Mouse (Mus musculus): ENCODE results near the gene Cox6a1. TPM values are rescaled to one million over a fixed set of nuclear protein-coding genes. Genes with fewer than 3 reads are reported as not detected.
"Not testable (repeated sequence)": the region's sequence is repeated elsewhere in the genome, so short reads cannot be mapped to it uniquely, and the experiment has no call there.

The Cox6a1 gene
- polyA plus RNA-seq, 1 experiment, result 742 TPM

DNA sequence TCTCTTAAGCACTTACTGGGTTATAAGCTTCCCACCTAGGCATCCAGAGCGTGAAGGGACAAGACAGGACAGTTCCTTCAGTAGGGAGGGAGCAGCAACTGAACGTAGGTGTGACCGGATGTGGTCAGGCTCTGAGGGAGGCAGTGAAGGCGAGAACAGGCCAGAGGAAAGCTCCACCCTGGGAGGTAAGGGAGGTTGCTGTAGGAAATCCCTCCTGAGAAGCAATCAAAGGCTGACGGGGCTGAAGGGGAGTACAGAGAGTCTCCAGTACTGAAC, 35.2 kb downstream of the Cox6a1 start:
- H3K4me3 ChIP-seq (replicated peaks), result peak overlapping the region; percentile 41
- H3K27me3 ChIP-seq (ENCODE audit: control insufficient read depth), result no peaks in the 10 kb centered on the region
- TF ChIP-seq GATA1 (IDR thresholded peaks at IDR 0.05; ENCODE audit: low read length), result no peak
- TF ChIP-seq TAL1 (IDR thresholded peaks at IDR 0.05; ENCODE audit: low read length), result no peak
- H3K36me3 ChIP-seq (ENCODE audit: control insufficient read depth), result no peaks in the 10 kb centered on the region
- no peaks in the 10 kb centered on the region for H3K9me3 ChIP-seq (ENCODE audit: control insufficient read depth, low read length)
- peaks cover 60% of the 10 kb centered on the region for H3K4me1 ChIP-seq (ENCODE audit: control insufficient read depth)

DNA sequence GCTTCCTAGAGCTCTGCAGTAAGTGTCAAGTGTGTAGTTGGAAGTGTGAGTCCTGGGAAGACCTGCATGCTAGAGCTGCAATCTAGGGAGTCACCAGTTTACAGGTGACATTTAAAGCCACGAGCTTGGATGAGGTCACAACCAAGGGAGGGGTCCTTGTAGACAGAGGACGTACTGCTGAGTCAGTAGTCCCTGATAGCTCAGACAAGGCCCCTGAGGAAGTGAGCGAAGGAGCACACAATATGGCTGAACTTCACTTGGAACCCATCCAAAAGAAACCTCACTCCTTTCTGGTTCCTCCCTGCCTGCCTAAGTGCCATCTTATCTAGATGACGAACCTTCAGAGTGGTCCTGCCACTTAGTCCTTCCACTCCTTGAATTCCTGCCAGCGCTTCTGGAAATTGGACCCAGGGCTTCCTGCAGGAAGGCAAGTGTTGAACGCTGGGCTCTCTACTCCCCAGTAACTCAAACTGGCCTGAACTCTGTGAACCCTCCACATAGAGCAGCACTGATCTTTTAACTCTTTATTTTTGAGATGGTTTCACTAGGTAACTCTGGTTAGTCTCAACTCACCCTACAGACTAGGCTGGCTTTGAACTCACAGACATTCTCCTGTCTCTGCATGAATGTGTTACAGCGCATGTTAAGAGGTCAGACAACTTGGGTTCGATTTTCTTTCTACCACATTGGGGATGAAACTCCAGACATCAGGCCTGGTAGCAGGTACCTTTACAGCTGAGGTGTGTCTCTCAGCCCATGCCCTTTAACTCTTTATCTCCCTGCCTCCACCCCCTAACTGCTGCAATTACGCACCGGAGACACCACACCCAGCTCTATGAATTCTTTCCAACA, 35.7 kb downstream of the Cox6a1 start:
- H3K27me3 ChIP-seq (ENCODE audit: control insufficient read depth), result no peaks in the 10 kb centered on the region
- H3K36me3 ChIP-seq (ENCODE audit: control insufficient read depth), result no peaks in the 10 kb centered on the region
- H3K4me1 ChIP-seq (ENCODE audit: control insufficient read depth), result peaks cover 55% of the 10 kb centered on the region
- H3K9me3 ChIP-seq (ENCODE audit: control insufficient read depth, low read length), result no peaks in the 10 kb centered on the region
- no peak for TF ChIP-seq TAL1 (IDR thresholded peaks at IDR 0.05; ENCODE audit: low read length)
- peak; percentile 42 for TF ChIP-seq GATA1 (IDR thresholded peaks at IDR 0.05; ENCODE audit: low read length)
- peak overlapping the region; percentile 42 for H3K4me3 ChIP-seq (replicated peaks)

DNA sequence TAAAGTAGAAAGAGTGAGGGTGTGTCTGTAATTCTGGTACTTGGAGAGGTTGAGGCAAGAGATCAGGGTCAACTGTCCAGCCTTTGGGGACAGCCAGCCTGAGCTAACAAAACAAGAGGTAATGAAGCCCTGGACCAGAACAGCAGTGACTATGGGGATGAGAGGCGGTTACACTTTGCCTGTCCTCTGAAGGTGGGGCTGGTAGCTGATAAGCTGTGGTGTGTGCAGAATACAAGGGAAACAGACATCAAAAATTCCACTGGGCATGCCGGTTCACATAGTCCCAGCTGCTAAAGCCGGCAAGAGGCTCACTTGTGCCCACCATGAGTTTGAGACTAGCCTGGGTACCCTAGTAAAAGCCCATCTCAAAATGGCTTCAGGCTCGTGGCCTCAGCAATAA, 36.4 kb downstream of the Cox6a1 start:
- H3K4me1 ChIP-seq (ENCODE audit: control insufficient read depth), result peaks cover 48% of the 10 kb centered on the region
- H3K4me3 ChIP-seq (replicated peaks), result peak overlapping the region; percentile 42
- no peaks in the 10 kb centered on the region for H3K36me3 ChIP-seq (ENCODE audit: control insufficient read depth)
- H3K9me3 ChIP-seq (ENCODE audit: control insufficient read depth, low read length), result no peaks in the 10 kb centered on the region
- TF ChIP-seq GATA1 (IDR thresholded peaks at IDR 0.05; ENCODE audit: low read length), result no peak
- TF ChIP-seq TAL1 (IDR thresholded peaks at IDR 0.05; ENCODE audit: low read length), result no peak
- no peaks in the 10 kb centered on the region for H3K27me3 ChIP-seq (ENCODE audit: control insufficient read depth)

DNA sequence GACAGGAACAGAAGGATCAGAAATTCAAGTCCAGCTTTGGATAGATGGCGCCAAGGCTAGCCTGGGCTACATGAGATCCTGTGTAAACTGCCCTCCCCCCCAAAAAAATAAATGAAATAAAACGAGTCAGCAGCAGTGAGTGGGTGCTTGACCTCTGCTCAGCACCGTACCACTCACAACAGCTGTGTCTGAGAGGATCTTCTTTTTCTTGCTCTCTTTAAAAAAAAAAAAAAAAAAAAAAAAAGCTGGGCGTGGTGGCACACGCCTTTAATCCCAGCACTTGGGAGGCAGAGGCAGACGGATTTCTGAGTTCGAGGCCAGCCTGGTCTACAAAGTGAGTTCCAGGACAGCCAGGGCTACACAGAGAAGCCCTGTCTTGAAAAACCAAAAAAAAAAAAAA, 46.6 kb downstream of the Cox6a1 start:
- Histone ChIP-seq H3K4me1 (ENCODE audit: control insufficient read depth) (peaks cover 47% of the 10 kb centered on the region), H3K4me3 (replicated peaks) (peak overlapping the region; percentile 85), H3K36me3 (ENCODE audit: control insufficient read depth) (peaks cover 29% of the 10 kb centered on the region)
- H3K9me3 ChIP-seq (ENCODE audit: control insufficient read depth, low read length); H3K27me3 ChIP-seq (ENCODE audit: control insufficient read depth): not testable (repeated sequence)

DNA sequence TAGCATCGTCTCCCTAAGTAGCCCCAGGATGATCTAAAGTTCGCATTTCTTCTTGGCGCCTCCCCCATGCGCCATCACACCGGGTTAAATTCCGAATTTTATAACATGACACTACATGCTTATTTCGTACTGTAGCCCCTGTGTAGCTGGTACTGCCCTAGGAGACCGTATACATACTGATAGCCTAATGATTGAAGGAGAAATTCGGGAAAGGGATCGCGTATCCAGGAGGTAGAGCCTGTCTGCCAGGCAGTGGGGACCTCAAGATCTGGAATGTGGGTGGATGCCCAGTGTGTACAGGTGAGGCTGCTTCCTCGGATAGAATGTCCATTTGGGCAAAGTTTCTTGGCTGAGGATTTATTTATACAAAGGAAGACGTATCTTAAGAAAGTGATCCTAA, 47.2 kb downstream of the Cox6a1 start:
- TF ChIP-seq TAL1 (IDR thresholded peaks at IDR 0.05; ENCODE audit: low read length) (no peak), GATA1 (IDR thresholded peaks at IDR 0.05; ENCODE audit: low read length) (no peak)
- Histone ChIP-seq H3K4me3 (replicated peaks) (peak overlapping the region; percentile 85), H3K27me3 (ENCODE audit: control insufficient read depth) (no peaks in the 10 kb centered on the region), H3K9me3 (ENCODE audit: control insufficient read depth, low read length) (peaks cover 2% of the 10 kb centered on the region; the same call in 1 of the 2 replicates), H3K4me1 (ENCODE audit: control insufficient read depth) (peaks cover 53% of the 10 kb centered on the region), H3K36me3 (ENCODE audit: control insufficient read depth) (peaks cover 35% of the 10 kb centered on the region)

DNA sequence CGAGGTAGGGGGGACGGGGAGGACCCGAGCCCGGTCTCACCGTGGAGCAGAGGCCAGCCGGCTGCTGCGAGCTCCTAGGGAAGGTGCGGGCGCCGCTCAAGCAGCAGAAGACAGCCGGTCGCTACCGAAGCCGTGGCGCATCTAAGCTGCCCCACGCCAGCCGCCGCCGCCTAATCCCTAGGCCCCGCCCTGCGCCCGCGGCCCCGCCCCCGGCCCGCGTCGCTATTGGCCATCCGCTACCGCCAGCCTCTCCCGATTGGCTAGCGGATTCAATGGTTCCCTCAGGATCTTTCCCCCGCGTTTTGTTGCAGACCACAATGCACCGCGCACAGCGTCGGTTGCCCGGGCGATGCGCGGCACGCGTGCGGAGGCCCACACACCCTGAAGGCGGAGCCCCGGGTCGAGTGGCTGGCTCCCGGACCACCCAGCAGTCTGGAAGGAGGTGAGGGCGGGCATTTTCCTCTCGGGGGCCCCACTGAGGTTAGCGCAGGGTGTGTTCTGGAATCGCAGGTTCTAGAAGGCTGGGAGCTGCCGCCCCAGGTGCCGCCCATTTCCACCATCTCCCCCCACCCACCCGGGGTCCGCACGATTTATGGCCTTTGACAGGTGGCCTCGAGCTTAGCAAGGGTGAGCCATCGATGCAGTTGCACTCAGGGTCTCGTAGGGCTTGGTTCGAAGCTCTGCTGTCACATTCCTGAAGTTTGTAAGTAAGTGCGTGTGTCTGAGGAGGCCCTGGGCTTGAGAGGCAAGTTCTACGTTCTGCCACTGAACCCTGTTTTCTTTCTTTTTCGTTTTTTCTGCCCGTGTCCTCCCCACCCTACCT, 47.8 kb downstream of the Cox6a1 start, which contains the start of gene Dynll1:
TSS of gene Dynll1 (minus strand) at position 208 of the 823 bp plus-strand sequence.
- Histone ChIP-seq H3K4me1 (ENCODE audit: control insufficient read depth) (peaks cover 59% of the 10 kb centered on the region), H3K36me3 (ENCODE audit: control insufficient read depth) (peaks cover 41% of the 10 kb centered on the region)
- TF ChIP-seq GATA1 (IDR thresholded peaks at IDR 0.05; ENCODE audit: low read length), result no peak
- no peak for TF ChIP-seq TAL1 (IDR thresholded peaks at IDR 0.05; ENCODE audit: low read length)

DNA sequence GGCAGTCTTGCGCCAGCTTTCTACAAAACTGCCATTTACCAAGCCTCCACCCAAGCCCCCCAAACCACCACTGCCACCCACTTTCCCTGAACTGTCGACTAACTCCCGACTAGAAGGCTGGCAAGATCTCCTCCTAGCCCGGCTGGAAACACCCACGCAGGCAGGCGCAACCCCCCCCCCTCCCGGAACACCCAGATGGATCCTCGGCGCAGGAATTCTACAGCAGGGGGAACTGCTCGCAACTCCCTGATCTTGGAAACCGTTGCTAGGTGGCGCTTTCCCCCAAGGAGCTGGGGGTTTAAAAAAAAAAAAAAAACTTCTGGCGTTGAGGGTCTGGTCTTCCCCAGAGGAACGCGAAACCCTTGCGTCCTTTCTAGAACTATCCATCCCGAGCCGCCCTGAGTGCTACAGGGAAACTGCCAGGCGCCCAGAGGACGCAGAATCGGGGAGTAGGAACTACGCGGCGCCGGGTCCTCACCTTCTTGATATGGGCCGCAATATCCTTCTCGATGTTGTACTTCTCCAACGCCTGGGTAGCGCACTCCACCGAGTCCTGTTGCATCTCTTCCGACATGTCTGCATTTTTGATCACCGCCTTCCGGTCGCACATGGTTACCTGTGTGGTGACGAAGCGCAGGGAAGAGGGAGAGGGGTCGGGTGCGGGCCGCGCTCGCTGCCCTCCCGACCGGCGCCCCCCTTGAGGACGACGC, 48.6 kb downstream of the Cox6a1 start:
- Histone ChIP-seq H3K36me3 (ENCODE audit: control insufficient read depth) (peaks cover 49% of the 10 kb centered on the region), H3K4me3 (replicated peaks) (peak overlapping the region; percentile 85), H3K27me3 (ENCODE audit: control insufficient read depth) (no peaks in the 10 kb centered on the region), H3K4me1 (ENCODE audit: control insufficient read depth) (peaks cover 67% of the 10 kb centered on the region), H3K9me3 (ENCODE audit: control insufficient read depth, low read length) (peaks cover 2% of the 10 kb centered on the region; the same call in 1 of the 2 replicates)
- TF ChIP-seq GATA1 (IDR thresholded peaks at IDR 0.05; ENCODE audit: low read length), result no peak
- TF ChIP-seq TAL1 (IDR thresholded peaks at IDR 0.05; ENCODE audit: low read length), result no peak

More for the DNA sequence above, 47.8 kb downstream of the Cox6a1 start, which contains the start of gene Dynll1:
- H3K27me3 ChIP-seq (ENCODE audit: control insufficient read depth), result no peaks in the 10 kb centered on the region
- H3K9me3 ChIP-seq (ENCODE audit: control insufficient read depth, low read length), result peaks cover 2% of the 10 kb centered on the region; the same call in 1 of the 2 replicates
- peak within 1 kb of the TSS; percentile 85 for H3K4me3 ChIP-seq (replicated peaks)

DNA sequence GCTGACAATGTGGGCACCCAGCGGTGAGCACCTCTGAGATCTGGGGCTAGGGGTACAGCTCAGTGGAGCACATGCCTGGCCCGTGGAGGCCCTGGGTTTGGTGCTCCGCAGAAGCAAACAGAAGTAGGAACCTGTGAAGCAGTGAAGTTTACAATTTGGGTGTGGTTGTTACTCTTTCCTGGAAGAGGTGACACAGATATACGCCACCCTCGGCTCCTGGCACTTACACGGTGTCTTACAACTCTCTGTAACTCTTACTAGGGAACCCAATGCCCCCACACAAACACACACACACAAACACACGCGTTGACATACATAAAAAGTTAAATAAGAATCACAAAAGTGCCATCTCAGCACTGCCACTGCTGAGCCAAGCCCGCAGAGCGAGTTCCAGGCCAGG, 52.4 kb downstream of the Cox6a1 start:
- no peaks in the 10 kb centered on the region for H3K27me3 ChIP-seq (ENCODE audit: control insufficient read depth)
- TF ChIP-seq GATA1 (IDR thresholded peaks at IDR 0.05; ENCODE audit: low read length) (no peak), TAL1 (IDR thresholded peaks at IDR 0.05; ENCODE audit: low read length) (no peak)
- H3K4me3 ChIP-seq (replicated peaks), result peak overlapping the region; percentile 19
- H3K4me1 ChIP-seq (ENCODE audit: control insufficient read depth), result peaks cover 57% of the 10 kb centered on the region
- no peaks in the 10 kb centered on the region for H3K9me3 ChIP-seq (ENCODE audit: control insufficient read depth, low read length)
- H3K36me3 ChIP-seq (ENCODE audit: control insufficient read depth), result peaks cover 81% of the 10 kb centered on the region

Other genes with a start within 250 kb of the Cox6a1 start
- gene Acads, start 229.6 kb downstream of the Cox6a1 start, polyA plus RNA-seq (2012), result 0.71 and 0.84 TPM in 2 replicates
- 1.3 and 1.6 TPM in 2 replicates for gene Unc119b, start 214.0 kb downstream of the Cox6a1 start, polyA plus RNA-seq (2012)
- 0.53 and 0.69 TPM in 2 replicates for gene Mlec, start 190.8 kb downstream of the Cox6a1 start, polyA plus RNA-seq (2012)
- not detected in 2 replicates for gene Cabp1, start 154.6 kb downstream of the Cox6a1 start, polyA plus RNA-seq (2012)
- gene Pop5, start 113.1 kb downstream of the Cox6a1 start, polyA plus RNA-seq (2012), result 12.0 and 13.2 TPM in 2 replicates
- 97.3 and 107 TPM in 2 replicates for gene Rnf10, start 76.1 kb downstream of the Cox6a1 start, polyA plus RNA-seq (2012)
- gene Coq5, start 69.3 kb downstream of the Cox6a1 start, polyA plus RNA-seq (2012), result 1.6 and 1.9 TPM in 2 replicates
- 85.2 and 91.7 TPM in 2 replicates for gene Dynll1, start 48.0 kb downstream of the Cox6a1 start, polyA plus RNA-seq (2012)
- gene Srsf9, start 21.8 kb downstream of the Cox6a1 start, polyA plus RNA-seq (2012), result 5.3 and 5.5 TPM in 2 replicates
- 1.4 and 1.7 TPM in 2 replicates for gene Gatc, start 7.8 kb downstream of the Cox6a1 start, polyA plus RNA-seq (2012)
- 0.33 and 0.72 TPM in 2 replicates for gene Triap1, start 7.8 kb downstream of the Cox6a1 start, polyA plus RNA-seq (2012)
- 0.14 TPM in 1 of 2 replicates, not detected in the other for gene Msi1, start 80.6 kb upstream of the Cox6a1 start, polyA plus RNA-seq (2012)
- gene Pla2g1b, start 117.3 kb upstream of the Cox6a1 start, polyA plus RNA-seq (2012), result not detected in 2 replicates
- 0.23 and 0.45 TPM in 2 replicates for gene Sirt4, start 135.7 kb upstream of the Cox6a1 start, polyA plus RNA-seq (2012)
- gene Pxn, start 157.7 kb upstream of the Cox6a1 start, polyA plus RNA-seq (2012), result 1.6 and 2.0 TPM in 2 replicates
- 550 and 832 TPM in 2 replicates for gene Rplp0, start 210.5 kb upstream of the Cox6a1 start, polyA plus RNA-seq (2012)
- gene Gcn1l1, start 216.3 kb upstream of the Cox6a1 start, polyA plus RNA-seq (2012), result 3.0 TPM in 2 replicates